Mouse (Mus musculus) forebrain, embryonic 15.5 days (tissue): ENCODE measurements around the gene L3mbtl4. TPM values are rescaled to one million over a fixed set of nuclear protein-coding genes. Genes with fewer than 3 reads are reported as not detected.

Experiments
- ATAC-seq: fragments of 200-750 bp; cut with Nextera tagmentation; replicated peaks from 2 replicates; pipeline ENCODE4 v1.8.0; 2017; ENCODE audit warnings: mild to moderate bottlenecking, moderate TSS enrichment, moderate library complexity
- H3K27ac ChIP-seq: fragments of 300-500 bp; sonication (generic); replicated peaks from 2 replicates; pipeline ENCODE4 v1.5.1; 2015; ENCODE audit warnings: mild to moderate bottlenecking, inconsistent platforms
- H3K27me3 ChIP-seq: fragments of 300-500 bp; sonication (generic); 2 replicates; pipeline ENCODE4 v1.6.1; 2015; ENCODE audit warnings: inconsistent platforms
- H3K36me3 ChIP-seq: fragments of 300-500 bp; sonication (generic); 2 replicates; pipeline ENCODE4 v1.6.1; 2015; ENCODE audit warnings: mild to moderate bottlenecking, inconsistent platforms
- H3K4me1 ChIP-seq: fragments of 300-500 bp; sonication (generic); 2 replicates; pipeline ENCODE4 v1.6.1; 2015; ENCODE audit warnings: inconsistent platforms
- H3K4me2 ChIP-seq: fragments of 300-500 bp; sonication (generic); replicated peaks from 2 replicates; pipeline ENCODE4 v1.6.1; 2015; ENCODE audit warnings: mild to moderate bottlenecking, inconsistent platforms
- H3K4me3 ChIP-seq: fragments of 300-500 bp; sonication (generic); 2 replicates; pipeline ENCODE4 v1.5.1; 2015; ENCODE audit warnings: mild to moderate bottlenecking, inconsistent platforms
- H3K9ac ChIP-seq: fragments of 300-500 bp; sonication (generic); replicated peaks from 2 replicates; pipeline ENCODE4 v1.6.1; 2015; ENCODE audit warnings: mild to moderate bottlenecking, inconsistent platforms
- H3K9me3 ChIP-seq: fragments of 300-500 bp; sonication (generic); 2 replicates; pipeline ENCODE4 v1.6.1; 2016; ENCODE audit warnings: inconsistent platforms
- WGBS: fragments of 180-500 bp; shearing (Covaris S2); methylation state at CpG from one replicate; pipeline ENCODE4 v1.1.7; 2015; ENCODE audit warnings: mixed read lengths; 5-methylcytosine and 5-hydroxymethylcytosine counted together
- polyA plus RNA-seq: library from polyadenylated mRNA; unstranded; fragments of >200 nt; fragmentation: Nextera tagmentation; extraction: Ambion mirVana; gene quantifications from 2 replicates; pipeline ENCODE4 v1.2.1, GENCODE M21; 2015

L3mbtl4 gene
- polyA plus RNA-seq, 1 experiment from 2014 or later: 2.2 TPM

GRCm38 (mm10) chr17:68585195-68585594 is 311.6 kb downstream of the L3mbtl4 start:
- Histone ChIP-seq H3K27ac (no peak overlapping the region), H3K4me2 (no peak overlapping the region), H3K9ac (no peak overlapping the region), H3K4me3 (no peak overlapping the region), H3K4me1 (no peaks in the 10 kb centered on the region), H3K9me3 (no peaks in the 10 kb centered on the region), H3K27me3 (no peaks in the 10 kb centered on the region), H3K36me3 (no peaks in the 10 kb centered on the region)
- WGBS: 80% methylated on average over 3 of the region's 3 CpGs
- ATAC-seq: no peak

DNA sequence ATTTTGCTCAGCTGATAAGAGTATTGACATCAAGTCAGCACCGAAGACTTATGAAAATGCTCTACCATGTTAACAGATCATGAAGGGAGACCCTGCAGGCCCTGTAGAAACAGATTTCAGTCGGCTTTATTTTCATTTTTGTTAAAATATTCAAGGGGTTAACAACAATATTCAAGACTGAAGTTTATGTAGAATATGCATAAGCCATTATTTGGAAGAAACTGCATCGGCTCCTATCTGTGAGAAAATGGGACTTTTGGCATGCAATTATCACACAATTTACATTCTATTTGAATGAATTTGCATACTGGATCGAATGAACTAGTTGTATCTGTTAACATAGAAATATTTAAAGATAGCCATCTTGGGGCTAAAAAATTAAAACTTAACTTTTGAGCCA is 318.0 kb downstream of the L3mbtl4 start:
- Histone ChIP-seq H3K9me3 (no peaks in the 10 kb centered on the region), H3K4me2 (no peak overlapping the region), H3K27me3 (no peaks in the 10 kb centered on the region), H3K4me1 (no peaks in the 10 kb centered on the region; the same call in 1 of the 2 replicates), H3K4me3 (no peak overlapping the region), H3K27ac (no peak overlapping the region), H3K36me3 (no peaks in the 10 kb centered on the region), H3K9ac (no peak overlapping the region)
- 51% methylated on average over 4 of the region's 4 CpGs for WGBS
- no peak; the same call in 1 of the 2 replicates for ATAC-seq

DNA sequence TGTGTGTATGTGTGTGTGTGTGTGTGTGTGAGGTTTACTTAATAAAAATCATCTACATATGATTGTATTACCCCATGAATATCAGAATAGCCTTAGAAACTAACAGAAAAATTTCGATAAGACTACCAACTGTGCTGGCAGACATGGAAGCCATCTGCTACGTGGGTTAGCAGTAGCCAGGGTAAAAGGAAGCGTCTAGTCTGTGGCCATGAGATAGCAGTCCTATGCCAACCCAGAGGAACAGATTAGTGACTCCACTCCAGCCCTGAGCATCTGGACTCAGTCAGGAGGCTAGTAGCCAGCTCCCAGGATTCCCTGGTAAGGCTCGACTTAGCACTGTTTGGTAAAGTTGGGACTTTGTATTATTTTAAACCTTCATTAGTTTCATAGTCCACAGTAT is 329.1 kb downstream of the L3mbtl4 start:
- Histone ChIP-seq H3K4me3 (no peak overlapping the region), H3K4me2 (no peak overlapping the region), H3K36me3 (no peaks in the 10 kb centered on the region), H3K27me3 (no peaks in the 10 kb centered on the region), H3K9me3 (no peaks in the 10 kb centered on the region), H3K27ac (no peak overlapping the region), H3K9ac (no peak overlapping the region), H3K4me1 (no peaks in the 10 kb centered on the region)
- ATAC-seq: no peak
- WGBS: 77% methylated on average over 4 of the region's 4 CpGs

DNA sequence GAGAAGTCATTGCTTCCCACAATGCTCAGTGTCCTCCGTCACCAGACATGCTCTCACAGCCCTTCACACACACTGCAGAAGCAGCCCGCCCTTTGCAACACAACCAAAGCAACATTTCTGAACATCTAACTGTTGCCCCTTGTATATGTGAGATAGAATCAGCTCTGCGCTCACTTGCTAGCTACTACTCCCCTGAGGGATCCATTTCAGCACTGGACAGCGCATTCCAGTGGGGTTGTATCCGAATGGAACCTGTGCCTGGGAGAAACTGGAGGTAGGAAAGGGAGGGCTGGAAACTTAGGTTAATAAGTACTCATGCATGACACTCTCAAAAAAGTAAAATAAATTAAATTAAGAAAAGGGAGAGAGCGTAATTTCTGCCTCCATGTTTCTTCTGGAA is 334.1 kb downstream of the L3mbtl4 start:
- Histone ChIP-seq H3K36me3 (no peaks in the 10 kb centered on the region), H3K9me3 (no peaks in the 10 kb centered on the region), H3K4me3 (no peak overlapping the region), H3K4me1 (no peaks in the 10 kb centered on the region), H3K27me3 (no peaks in the 10 kb centered on the region), H3K9ac (no peak overlapping the region), H3K27ac (no peak overlapping the region), H3K4me2 (no peak overlapping the region)
- 59% methylated on average over 6 of the region's 6 CpGs for WGBS
- no peak for ATAC-seq

GRCm38 (mm10) chr17:68611247-68611646 is 337.6 kb downstream of the L3mbtl4 start:
- H3K9ac ChIP-seq: no peak overlapping the region
- no peaks in the 10 kb centered on the region for H3K4me1 ChIP-seq
- no peak overlapping the region for H3K4me2 ChIP-seq
- H3K27ac ChIP-seq: no peak overlapping the region
- H3K36me3 ChIP-seq: no peaks in the 10 kb centered on the region
- H3K27me3 ChIP-seq: no peaks in the 10 kb centered on the region
- no peaks in the 10 kb centered on the region for H3K9me3 ChIP-seq
- ATAC-seq: no peak
- H3K4me3 ChIP-seq: no peak overlapping the region
- WGBS: 55% methylated on average over 6 of the region's 6 CpGs

GRCm38 (mm10) chr17:68625281-68625680 is 351.7 kb downstream of the L3mbtl4 start:
- Histone ChIP-seq H3K27me3 (no peaks in the 10 kb centered on the region), H3K4me2 (no peak overlapping the region), H3K4me3 (no peak overlapping the region), H3K27ac (no peak overlapping the region), H3K36me3 (no peaks in the 10 kb centered on the region), H3K9ac (no peak overlapping the region), H3K9me3 (no peaks in the 10 kb centered on the region), H3K4me1 (no peaks in the 10 kb centered on the region)
- no peak for ATAC-seq
- 85% methylated on average over 4 of the region's 4 CpGs for WGBS

GRCm38 (mm10) chr17:68629631-68630426 is 356.2 kb downstream of the L3mbtl4 start:
- Histone ChIP-seq H3K36me3 (no peaks in the 10 kb centered on the region), H3K9ac (no peak overlapping the region), H3K4me3 (no peak overlapping the region), H3K27me3 (no peaks in the 10 kb centered on the region), H3K4me1 (no peaks in the 10 kb centered on the region), H3K4me2 (no peak overlapping the region), H3K9me3 (no peaks in the 10 kb centered on the region), H3K27ac (no peak overlapping the region)
- no peak for ATAC-seq
- 74% methylated on average over 7 of the region's 7 CpGs for WGBS

GRCm38 (mm10) chr17:68631396-68631795 is 357.8 kb downstream of the L3mbtl4 start:
- no peak for ATAC-seq
- H3K27ac ChIP-seq: no peak overlapping the region
- H3K4me3 ChIP-seq: no peak overlapping the region
- H3K4me2 ChIP-seq: no peak overlapping the region
- H3K9ac ChIP-seq: no peak overlapping the region
- H3K9me3 ChIP-seq: no peaks in the 10 kb centered on the region
- no peaks in the 10 kb centered on the region for H3K27me3 ChIP-seq
- no peaks in the 10 kb centered on the region for H3K4me1 ChIP-seq
- WGBS: 82% methylated on average over 8 of the region's 8 CpGs
- H3K36me3 ChIP-seq: no peaks in the 10 kb centered on the region

DNA sequence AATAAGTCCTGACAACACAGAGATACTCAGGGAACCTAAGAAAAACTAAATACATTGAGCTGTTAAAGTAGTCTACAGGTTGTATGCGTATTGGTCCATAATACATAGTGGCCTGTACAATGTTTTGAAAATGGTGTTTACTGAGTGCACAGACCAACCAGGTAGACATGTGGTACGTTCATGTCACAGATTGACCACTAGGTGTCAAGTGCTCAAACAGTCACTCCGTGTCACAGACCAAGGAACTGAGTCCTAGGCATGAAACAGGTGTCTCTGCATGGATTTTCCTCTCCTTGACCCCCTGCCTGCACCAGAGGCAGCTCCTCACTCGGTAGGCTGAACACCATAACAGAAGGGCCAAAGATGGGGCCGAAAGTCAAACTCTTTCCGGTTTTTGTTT is 366.6 kb downstream of the L3mbtl4 start:
- H3K4me1 ChIP-seq: no peaks in the 10 kb centered on the region
- no peak overlapping the region for H3K4me3 ChIP-seq
- no peak overlapping the region for H3K4me2 ChIP-seq
- 74% methylated on average over 6 of the region's 6 CpGs for WGBS
- no peaks in the 10 kb centered on the region for H3K9me3 ChIP-seq
- no peak; the same call in 1 of the 2 replicates for ATAC-seq
- H3K27me3 ChIP-seq: no peaks in the 10 kb centered on the region
- H3K27ac ChIP-seq: no peak overlapping the region
- H3K36me3 ChIP-seq: no peaks in the 10 kb centered on the region
- H3K9ac ChIP-seq: no peak overlapping the region

- Histone ChIP-seq H3K9ac (no peak overlapping the region), H3K4me1 (no peaks in the 10 kb centered on the region), H3K36me3 (no peaks in the 10 kb centered on the region), H3K27me3 (no peaks in the 10 kb centered on the region), H3K9me3 (no peaks in the 10 kb centered on the region), H3K4me2 (no peak overlapping the region), H3K27ac (no peak overlapping the region), H3K4me3 (no peak overlapping the region)
- 78% methylated on average over 5 of the region's 5 CpGs for WGBS
- no peak for ATAC-seq
Measured at GRCm38 (mm10) chr17:68642521-68643088, 369.0 kb downstream of the L3mbtl4 start.

DNA sequence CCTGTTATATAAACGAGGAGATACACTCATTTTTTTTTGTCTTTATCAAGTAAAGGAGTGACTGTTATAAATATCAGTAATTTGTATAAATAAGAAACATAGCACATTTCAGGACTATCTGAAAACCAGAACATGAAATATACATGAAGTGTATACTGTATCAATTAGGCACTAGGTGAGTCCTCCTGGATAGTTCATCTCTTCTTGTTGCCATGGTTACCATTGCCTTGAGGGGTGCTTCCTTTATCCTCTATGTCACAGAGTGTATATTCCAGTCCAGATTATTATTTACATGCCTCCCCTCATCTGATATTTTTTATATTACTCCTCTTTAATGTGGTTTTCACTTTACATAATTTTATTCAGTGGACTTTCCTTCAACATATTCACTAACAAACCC is 392.9 kb downstream of the L3mbtl4 start:
- 74% methylated on average over 1 of the region's 1 CpGs for WGBS

DNA sequence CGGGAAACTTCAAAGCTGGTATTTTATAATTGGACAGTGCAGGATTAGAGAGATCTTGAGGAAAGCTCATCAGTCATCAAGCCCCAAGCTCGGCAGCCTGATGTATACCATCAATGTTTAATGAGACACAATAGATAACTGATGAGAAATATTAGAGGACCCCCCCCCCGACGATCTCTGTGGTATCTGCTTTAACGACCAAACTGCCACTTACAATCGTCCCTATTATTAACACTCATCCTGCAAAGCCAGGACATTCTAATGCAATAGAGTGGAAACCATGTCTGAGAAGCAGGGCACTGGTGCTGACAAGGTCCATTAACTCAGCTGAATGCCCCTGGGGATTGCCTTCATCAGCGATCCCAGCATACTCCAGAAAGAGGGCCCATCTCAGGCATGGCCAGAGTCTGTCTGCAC is 398.5 kb downstream of the L3mbtl4 start:
- H3K4me3 ChIP-seq: no peak overlapping the region
- no peak overlapping the region for H3K4me2 ChIP-seq
- H3K9me3 ChIP-seq: no peaks in the 10 kb centered on the region
- ATAC-seq: no peak
- H3K27me3 ChIP-seq: no peaks in the 10 kb centered on the region
- H3K27ac ChIP-seq: no peak overlapping the region
- H3K36me3 ChIP-seq: no peaks in the 10 kb centered on the region
- H3K9ac ChIP-seq: no peak overlapping the region
- no peaks in the 10 kb centered on the region for H3K4me1 ChIP-seq
- WGBS: 14% methylated on average over 7 of the region's 7 CpGs

More for the DNA sequence above, 392.9 kb downstream of the L3mbtl4 start:
- H3K9ac ChIP-seq: no peak overlapping the region
- no peak for ATAC-seq
- no peaks in the 10 kb centered on the region for H3K9me3 ChIP-seq
- H3K36me3 ChIP-seq: no peaks in the 10 kb centered on the region
- no peaks in the 10 kb centered on the region for H3K27me3 ChIP-seq
- H3K4me2 ChIP-seq: no peak overlapping the region
- no peaks in the 10 kb centered on the region for H3K4me1 ChIP-seq
- H3K4me3 ChIP-seq: no peak overlapping the region
- H3K27ac ChIP-seq: no peak overlapping the region

- no peaks in the 10 kb centered on the region for H3K9me3 ChIP-seq
- H3K4me2 ChIP-seq: no peak overlapping the region
- WGBS: 54% methylated on average over 5 of the region's 5 CpGs
- H3K4me3 ChIP-seq: no peak overlapping the region
- no peak overlapping the region for H3K27ac ChIP-seq
- ATAC-seq: no peak
- H3K36me3 ChIP-seq: no peaks in the 10 kb centered on the region
- H3K9ac ChIP-seq: no peak overlapping the region
- no peaks in the 10 kb centered on the region for H3K4me1 ChIP-seq
- H3K27me3 ChIP-seq: no peaks in the 10 kb centered on the region
Measured at GRCm38 (mm10) chr17:68710701-68711100, 437.1 kb downstream of the L3mbtl4 start.
